19 mouse cellular contexts compared by ENCODE assay signal in the genomic region with DNA sequence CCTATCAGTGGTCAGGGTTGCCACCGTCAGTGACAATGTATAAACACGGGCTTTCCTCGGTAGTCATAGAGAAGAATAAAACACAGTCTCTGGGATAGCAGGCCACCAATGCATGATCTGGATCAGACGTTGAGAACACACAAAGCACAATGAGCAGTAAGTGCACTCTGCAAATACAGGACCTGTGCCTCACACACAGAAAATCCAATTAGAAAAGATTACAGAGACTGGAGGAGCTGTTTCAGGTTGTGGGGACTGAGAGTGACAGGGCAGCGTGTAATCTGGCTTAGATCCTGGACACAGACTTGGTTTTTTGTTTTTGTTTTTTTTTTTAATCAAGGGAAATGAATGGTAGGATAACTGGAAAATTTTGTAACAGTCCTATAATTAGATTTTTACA.
DNase-seq lines count a peak whose midpoint lies in the region; ATAC-seq lines count a peak whose summit lies in the region.
"Had no signal": no experiment of that assay in that cellular context is flagged by ENCODE, and none has a peak within 500 bp of the region (broad histone marks: within the 10 kb centered on the region; RNA-seq: fewer than 3 reads in every experiment).

No protein-coding gene starts in this region.

- H3K27ac ChIP-seq in midbrain, embryonic 11.5 days (ENCODE audit: low read depth, low read length): no peak overlapping the region
- H3K27ac ChIP-seq in midbrain, embryonic 14.5 days (replicated peaks; ENCODE audit: low read depth, low read length): no peak overlapping the region
- H3K27ac ChIP-seq: embryonic facial prominence, embryonic 10.5 days; embryonic facial prominence, embryonic 12.5 days; forebrain, embryonic 13.5 days; forebrain, embryonic 15.5 days had no signal

- ATAC-seq in midbrain, embryonic 11.5 days (ENCODE audit: low FRiP score): no peak
- ATAC-seq in midbrain, embryonic 14.5 days (ENCODE audit: low FRiP score, low TSS enrichment): no peak
- peak; percentile 20; the same call in 1 of the 2 replicates for ATAC-seq in megakaryocyte-erythroid progenitor cell, adult 5-6 weeks (replicated peaks; ENCODE audit: low FRiP score, low TSS enrichment, poor library complexity, severe bottlenecking)
- ATAC-seq: activated CD4-positive, CD25-positive, alpha-beta regulatory T cell, adult 4 months; forebrain, embryonic 13.5 days; forebrain, embryonic 15.5 days; forebrain, postnatal 0 days; Patski had no signal

- no peak overlapping the region for H3K4me3 ChIP-seq in midbrain, embryonic 11.5 days (ENCODE audit: low read depth, low read length)
- H3K4me3 ChIP-seq in midbrain, embryonic 14.5 days (replicated peaks; ENCODE audit: low read depth, low read length): no peak overlapping the region
- H3K4me3 ChIP-seq: embryonic facial prominence, embryonic 10.5 days; embryonic facial prominence, embryonic 12.5 days; forebrain, embryonic 13.5 days; forebrain, embryonic 15.5 days had no signal

- H3K9ac ChIP-seq in midbrain, embryonic 11.5 days (ENCODE audit: low read length): no peak overlapping the region
- H3K9ac ChIP-seq in midbrain, embryonic 14.5 days (replicated peaks; ENCODE audit: low read length): no peak overlapping the region
- H3K9ac ChIP-seq: embryonic facial prominence, embryonic 12.5 days; forebrain, embryonic 13.5 days; forebrain, embryonic 15.5 days; forebrain, postnatal 0 days had no signal

- WGBS in midbrain, embryonic 11.5 days: 70% methylated on average over 5 of the region's 5 CpGs
- 61% methylated on average over 5 of the region's 5 CpGs for WGBS in midbrain, embryonic 14.5 days

- H3K36me3 ChIP-seq in midbrain, embryonic 11.5 days (ENCODE audit: control insufficient read depth, insufficient read depth, low read length): no peaks in the 10 kb centered on the region
- no peaks in the 10 kb centered on the region for H3K36me3 ChIP-seq in midbrain, embryonic 14.5 days (ENCODE audit: control insufficient read depth, insufficient read depth, low read length)
- H3K36me3 ChIP-seq: embryonic facial prominence, embryonic 10.5 days; embryonic facial prominence, embryonic 12.5 days; forebrain, embryonic 15.5 days had no signal

- H3K27me3 ChIP-seq in midbrain, embryonic 11.5 days (ENCODE audit: control insufficient read depth, insufficient read depth, low read length): no peaks in the 10 kb centered on the region
- H3K27me3 ChIP-seq in midbrain, embryonic 14.5 days (ENCODE audit: control insufficient read depth, insufficient read depth, low read length): no peaks in the 10 kb centered on the region
- H3K27me3 ChIP-seq: embryonic facial prominence, embryonic 12.5 days; forebrain, embryonic 13.5 days; forebrain, embryonic 15.5 days; Patski had no signal

- no peaks in the 10 kb centered on the region for H3K9me3 ChIP-seq in midbrain, embryonic 11.5 days (ENCODE audit: control insufficient read depth, low read length)
- no peaks in the 10 kb centered on the region for H3K9me3 ChIP-seq in midbrain, embryonic 14.5 days (ENCODE audit: control insufficient read depth, low read length)
- H3K9me3 ChIP-seq: embryonic facial prominence, embryonic 12.5 days; forebrain, embryonic 15.5 days had no signal

- DNase-seq in midbrain, embryonic 11.5 days (ENCODE audit: low spot score, missing footprints): peak; percentile 62
- DNase-seq in midbrain, embryonic 14.5 days: no peak
- DNase-seq in MN1 (ENCODE audit: low spot score): peak; percentile 52
- DNase-seq in retina, postnatal 7 days (ENCODE audit: low read depth, low spot score): peak; percentile 37
- DNase-seq in gastrocnemius, postnatal 36 days: no peak
- DNase-seq in cerebellum, adult 11-12 months: no peak
- DNase-seq: adrenal gland, adult 8-10 months; cerebellum, adult 11 months; cerebellum, adult 2 months; cerebellum, adult 9-10 months; cerebellum, postnatal 25 days; forebrain, postnatal 0 days had no signal

- H3K4me1 ChIP-seq in midbrain, embryonic 11.5 days (ENCODE audit: control insufficient read depth, insufficient read depth, low read length): no peaks in the 10 kb centered on the region
- no peaks in the 10 kb centered on the region for H3K4me1 ChIP-seq in midbrain, embryonic 14.5 days (ENCODE audit: control insufficient read depth, insufficient read depth, low read length)
- H3K4me1 ChIP-seq: forebrain, embryonic 13.5 days; forebrain, embryonic 15.5 days had no signal

- no peak overlapping the region for H3K4me2 ChIP-seq in midbrain, embryonic 11.5 days
- no peak overlapping the region for H3K4me2 ChIP-seq in midbrain, embryonic 14.5 days (ENCODE audit: low read length)
- H3K4me2 ChIP-seq: embryonic facial prominence, embryonic 12.5 days; forebrain, embryonic 13.5 days; forebrain, embryonic 15.5 days had no signal

- intact Hi-C loops in gastrocnemius, postnatal 36 days (cut with DNase I): no loop called here

Comparison
In these comparisons a context has a peak if more than half of its experiments do, and no peak if none do; other contexts are left out.
1. DNase-seq: peak in midbrain, embryonic 11.5 days (single experiment), MN1 (single experiment) and retina, postnatal 7 days (single experiment); none in midbrain, embryonic 14.5 days (single experiment), gastrocnemius, postnatal 36 days (0 of 2) and cerebellum, adult 11-12 months (single experiment).